ENCODE assay signal across 30 mouse cellular contexts in the genomic region with DNA sequence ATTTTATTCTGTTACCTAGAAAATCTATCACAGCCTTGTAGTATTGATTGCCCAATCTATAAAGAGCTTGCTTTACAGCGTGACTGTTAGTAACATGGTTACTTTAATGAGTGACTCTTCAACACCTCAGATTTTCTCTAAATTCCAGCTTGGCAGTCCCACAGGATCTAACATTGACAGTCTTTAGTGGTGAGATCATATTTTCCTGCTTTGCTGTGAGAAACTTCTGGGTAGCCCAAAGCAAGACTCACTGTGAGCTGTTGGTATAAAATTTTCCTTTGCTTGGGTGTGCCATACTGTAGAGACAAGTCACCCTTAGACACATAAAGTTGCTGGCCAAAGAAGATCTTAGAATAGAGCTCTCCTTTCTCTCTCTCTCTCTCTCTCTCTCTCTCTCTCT. TPM values are rescaled to one million over a fixed set of nuclear protein-coding genes. Genes with fewer than 3 reads are reported as not detected.
DNase-seq lines count a peak whose midpoint lies in the region; ATAC-seq and TF ChIP-seq lines count a peak whose summit lies in the region.
"Had no signal": no experiment of that assay in that cellular context is flagged by ENCODE, and none has a peak within 500 bp of the region (broad histone marks: within the 10 kb centered on the region; RNA-seq: fewer than 3 reads in every experiment).

No protein-coding gene starts in this region.

- intact Hi-C loops in heart, postnatal 36 days (cut with DNase I), result no loop called here

- H3K9me3 ChIP-seq in heart, embryonic 11.5 days (replicated peaks; ENCODE audit: control insufficient read depth, low read length), result no peaks in the 10 kb centered on the region
- H3K9me3 ChIP-seq: embryonic facial prominence, embryonic 12.5 days; embryonic facial prominence, embryonic 15.5 days; G1E; heart, embryonic 12.5 days; heart, embryonic 15.5 days had no signal

- no peak for TF ChIP-seq POLR2A in embryonic fibroblast, embryonic 13.5 days (IDR thresholded peaks at IDR 0.05; ENCODE audit: low read depth, low read length)

- H3K27me3 ChIP-seq in heart, embryonic 11.5 days (ENCODE audit: control insufficient read depth, insufficient read depth, low read length), result no peaks in the 10 kb centered on the region; the same call in 1 of the 2 replicates
- H3K27me3 ChIP-seq: embryonic facial prominence, embryonic 12.5 days; embryonic facial prominence, embryonic 15.5 days; heart, embryonic 12.5 days; heart, embryonic 15.5 days had no signal

- 41% methylated on average over 1 of the region's 1 CpGs for WGBS in heart, embryonic 11.5 days (ENCODE audit: insufficient replicate concordance)

- no peaks in the 10 kb centered on the region for H3K36me3 ChIP-seq in heart, embryonic 11.5 days (ENCODE audit: control insufficient read depth, insufficient read depth, low read length)
- H3K36me3 ChIP-seq: embryonic facial prominence, embryonic 12.5 days; embryonic facial prominence, embryonic 15.5 days; G1E; heart, embryonic 12.5 days; heart, embryonic 15.5 days had no signal

- no peak for ATAC-seq in heart, embryonic 11.5 days (replicated peaks; ENCODE audit: insufficient number of reproducible peaks, low FRiP score, low TSS enrichment)
- no peak for ATAC-seq in erythroblast, adult 5-6 weeks (replicated peaks; ENCODE audit: low FRiP score, poor library complexity, severe bottlenecking)
- ATAC-seq: forebrain, embryonic 14.5 days; forebrain, postnatal 0 days; hindbrain, postnatal 0 days; inflammation-experienced regulatory T-cells, adult 6 months; intestine, embryonic 16.5 days had no signal

- no peak overlapping the region for H3K4me2 ChIP-seq in heart, embryonic 11.5 days
- H3K4me2 ChIP-seq: embryonic facial prominence, embryonic 12.5 days; embryonic facial prominence, embryonic 15.5 days; heart, embryonic 12.5 days; heart, embryonic 15.5 days; hindbrain, embryonic 14.5 days had no signal

- H3K27ac ChIP-seq in embryonic fibroblast, embryonic 13.5 days (ENCODE audit: insufficient read depth, low read length), result peak overlapping the region; percentile 98
- no peak overlapping the region for H3K27ac ChIP-seq in heart, embryonic 11.5 days (ENCODE audit: low read depth, low read length)
- H3K27ac ChIP-seq: embryonic facial prominence, embryonic 12.5 days; embryonic facial prominence, embryonic 15.5 days; gastrocnemius, adult 2 months; heart, adult 2 months; heart, embryonic 15.5 days; hindbrain, postnatal 0 days had no signal

- TF ChIP-seq CTCF in embryonic fibroblast, embryonic 13.5 days (IDR thresholded peaks at IDR 0.05; ENCODE audit: borderline replicate concordance, insufficient read depth, low read length), result no peak

- DNase-seq in 3T3-L1 (ENCODE audit: low read depth, low spot score), result peak; percentile 77
- peak; percentile 56 for DNase-seq in NIH3T3 (ENCODE audit: low read depth)
- DNase-seq in heart, postnatal 36 days, result no peak
- DNase-seq: adrenal gland, adult 2 months; adrenal gland, postnatal 14 days; B cell, adult 2 months; cerebellum, adult 11 months; cerebellum, adult 2 months; cerebellum, adult 9-11 months; cerebellum, postnatal 25 days; forebrain, postnatal 0 days; gastrocnemius, adult 2 months; gastrocnemius, postnatal 14 days; heart, adult 2 months; heart, postnatal 10 days; heart, postnatal 4 days; kidney, adult 18-20 months had no signal

- H3K4me3 ChIP-seq in embryonic fibroblast, embryonic 13.5 days (ENCODE audit: insufficient read depth, low read length), result no peak overlapping the region
- H3K4me3 ChIP-seq in heart, embryonic 11.5 days (ENCODE audit: low read depth, low read length), result no peak overlapping the region
- H3K4me3 ChIP-seq: embryonic facial prominence, embryonic 12.5 days; embryonic facial prominence, embryonic 15.5 days; gastrocnemius, adult 2 months; heart, adult 2 months; heart, embryonic 12.5 days; heart, embryonic 15.5 days had no signal

- H3K4me1 ChIP-seq in embryonic fibroblast, embryonic 13.5 days (ENCODE audit: control insufficient read depth, insufficient read depth, low read length), result peaks cover 5% of the 10 kb centered on the region; the same call in 1 of the 2 replicates
- H3K4me1 ChIP-seq in heart, embryonic 11.5 days (ENCODE audit: control insufficient read depth, insufficient read depth, low read length), result no peaks in the 10 kb centered on the region
- H3K4me1 ChIP-seq: embryonic facial prominence, embryonic 12.5 days; embryonic facial prominence, embryonic 15.5 days had no signal

- H3K9ac ChIP-seq in heart, embryonic 11.5 days (ENCODE audit: low read depth, low read length), result no peak overlapping the region
- H3K9ac ChIP-seq: embryonic facial prominence, embryonic 12.5 days; embryonic facial prominence, embryonic 15.5 days; forebrain, postnatal 0 days; heart, embryonic 12.5 days; heart, embryonic 15.5 days; hindbrain, embryonic 14.5 days had no signal

RNA-seq across cellular contexts. Expression of gene Snx11, which starts 51.5 kb away (rescaled TPM):
- polyA plus RNA-seq in embryonic fibroblast, embryonic 13.5 days (2011; ENCODE audit: insufficient read length, low read depth, missing spikeins), result 31.1 and 32.5 TPM in 2 replicates
- 10 to 100 TPM; 12.1 to 12.6 TPM for total RNA-seq in heart, postnatal 36 days (2021)
- 6.8 and 7.0 TPM in 2 replicates for polyA plus RNA-seq in heart, embryonic 11.5 days (2014; fragmentation: Nextera tagmentation; extraction: Ambion mirVana)
- total RNA-seq in erythroblast, adult 5-6 weeks (2015; ENCODE audit: low replicate concordance), result 1.3 and 12.3 TPM in 2 replicates
- total RNA-seq in erythroblast, adult 5-6 weeks (2017; ENCODE audit: low replicate concordance), result 10.2 and 16.3 TPM in 2 replicates

Comparison
In these comparisons a context has a peak if more than half of its experiments do, and no peak if none do; other contexts are left out.
1. DNase-seq: peak in 3T3-L1 (single experiment) and NIH3T3 (single experiment); none in heart, postnatal 36 days (0 of 2).